Mouse (Mus musculus) ES-Bruce4 (cell line): Measurements from ENCODE around the gene Ankrd11.

Experiments used
- CTCF ChIP-seq: IDR thresholded peaks from one replicate; pipeline ENCODE4 v1.8.1; 2011; ENCODE audit warnings: low read depth, low read length
- POLR2A ChIP-seq: IDR thresholded peaks from one replicate; pipeline ENCODE4 v1.8.1; 2011; ENCODE audit warnings: low read length; ENCODE audit not compliant: insufficient read depth

GRCm38 (mm10) chr8:122904496-122904895 is 137.6 kb downstream of the Ankrd11 start:
- TF ChIP-seq CTCF (no peak), POLR2A (no peak)
